Mouse (Mus musculus): ENCODE results near the gene Zranb1. TPM values are rescaled to one million over a fixed set of nuclear protein-coding genes. Genes with fewer than 3 reads are reported as not detected.

Gene Zranb1
- 8.1 and 8.6 TPM in 2 replicates for polyA plus RNA-seq (2015; fragmentation: Nextera tagmentation; extraction: Ambion mirVana)

GRCm38 (mm10) chr7:132930850-132931559 is at the start of gene Zranb1:
Gene Zranb1 (plus strand): TSS chr7:132931142.

Other genes starting within 250 kb of the Zranb1 start
- gene Fam53b, start 117.3 kb upstream of the Zranb1 start, polyA plus RNA-seq (2015; fragmentation: Nextera tagmentation; extraction: Ambion mirVana): 15.1 and 17.7 TPM in 2 replicates
- 29.2 and 35.3 TPM in 2 replicates for gene Eef1akmt2, start 78.5 kb upstream of the Zranb1 start, polyA plus RNA-seq (2015; fragmentation: Nextera tagmentation; extraction: Ambion mirVana)
- 29.3 and 33.4 TPM in 2 replicates for gene Abraxas2, start 71.9 kb upstream of the Zranb1 start, polyA plus RNA-seq (2015; fragmentation: Nextera tagmentation; extraction: Ambion mirVana)
- 2.1 and 5.5 TPM in 2 replicates for gene Fgfr2, start 192.2 kb downstream of the Zranb1 start, polyA plus RNA-seq (2015; fragmentation: Nextera tagmentation; extraction: Ambion mirVana)
- 20.4 and 23.1 TPM in 2 replicates for gene Ctbp2, start 193.2 kb downstream of the Zranb1 start, polyA plus RNA-seq (2015; fragmentation: Nextera tagmentation; extraction: Ambion mirVana)

Data from skeletal muscle tissue, postnatal 0 days (tissue).